Mouse (Mus musculus) kidney, embryonic 14.5 days (tissue): ENCODE data around the gene Pfn3. TPM values are rescaled to one million over a fixed set of nuclear protein-coding genes. Genes with fewer than 3 reads are reported as not detected.
A peak's percentile ranks its signal among the peaks of the same experiment; 100 is the strongest.

Experiments used
- ATAC-seq: fragments of 200-750 bp; cut with Nextera tagmentation; 2 replicates; pipeline ENCODE4 v1.8.0; 2017; ENCODE audit warnings: moderate number of reproducible peaks, mild to moderate bottlenecking, moderate TSS enrichment, moderate library complexity; ENCODE audit not compliant: low FRiP score, low TSS enrichment
- H3K27ac ChIP-seq: fragments of 300-500 bp; sonication (generic); 2 replicates; pipeline ENCODE4 v1.5.1; 2014; ENCODE audit warnings: low read depth, mild to moderate bottlenecking, low read length, moderate library complexity, mixed read lengths
- H3K27me3 ChIP-seq: fragments of 300-500 bp; sonication (generic); 2 replicates; pipeline ENCODE4 v1.6.1; 2014; ENCODE audit warnings: mild to moderate bottlenecking, low read length; ENCODE audit not compliant: control insufficient read depth, insufficient read depth
- H3K36me3 ChIP-seq: fragments of 300-500 bp; sonication (generic); 2 replicates; pipeline ENCODE4 v1.6.1; 2014; ENCODE audit warnings: low read length, mixed read lengths; ENCODE audit not compliant: control insufficient read depth, insufficient read depth
- H3K4me1 ChIP-seq: fragments of 300-500 bp; sonication (generic); 2 replicates; pipeline ENCODE4 v1.6.1; 2014; ENCODE audit warnings: low read length, mixed read lengths; ENCODE audit not compliant: control insufficient read depth, insufficient read depth
- H3K4me2 ChIP-seq: fragments of 300-500 bp; sonication (generic); replicated peaks from 2 replicates; pipeline ENCODE4 v1.6.1; 2014; ENCODE audit warnings: low read depth, mild to moderate bottlenecking, low read length
- H3K4me3 ChIP-seq: fragments of 300-500 bp; sonication (generic); 2 replicates; pipeline ENCODE4 v1.5.1; 2014; ENCODE audit warnings: mild to moderate bottlenecking, low read length
- H3K9ac ChIP-seq: fragments of 300-500 bp; sonication (generic); 2 replicates; pipeline ENCODE4 v1.6.1; 2014; ENCODE audit warnings: low read depth, mild to moderate bottlenecking, low read length, moderate library complexity
- H3K9me3 ChIP-seq: fragments of 300-500 bp; sonication (generic); 2 replicates; pipeline ENCODE4 v1.6.1; 2016; ENCODE audit warnings: low read length; ENCODE audit not compliant: control insufficient read depth
- WGBS: fragments of 180-500 bp; shearing (Covaris S2); extraction: QIAGEN DNeasy Blood & Tissue Kit; methylation state at CpG from one replicate; pipeline ENCODE4 v1.1.7; 2014; 5-methylcytosine and 5-hydroxymethylcytosine counted together
- polyA plus RNA-seq: library from polyadenylated mRNA; unstranded; fragments of >200 nt; fragmentation: Nextera tagmentation; extraction: Ambion mirVana; gene quantifications from 2 replicates; pipeline ENCODE4 v1.2.1, GENCODE M21; 2014

The Pfn3 gene
- polyA plus RNA-seq = not detected in 2 replicates

- H3K4me3 ChIP-seq = peak within 1 kb of the TSS; percentile 36
- H3K27ac ChIP-seq = no peak within 1 kb of the TSS
- peak within 1 kb of the TSS; percentile 42; the same call in 1 of the 2 replicates for H3K9ac ChIP-seq
- no peaks in the 10 kb centered on the region for H3K9me3 ChIP-seq
- H3K4me1 ChIP-seq = 0 out of 2 replicates have a peak, but pooled peaks cover 8% of the 10 kb centered on the region
- no peaks in the 10 kb centered on the region for H3K36me3 ChIP-seq
- peaks cover 17% of the 10 kb centered on the region for H3K27me3 ChIP-seq
- H3K4me2 ChIP-seq = peak within 1 kb of the TSS; percentile 64
- 14% methylated on average over 41 of the region's 41 CpGs for WGBS
- peak; percentile 61 for ATAC-seq
These were observed at the start of gene Pfn3 for GRCm38 (mm10) chr13:55414743-55415380. Pfn3 (minus strand) TSS chr13:55415232.

GRCm38 (mm10) chr13:55464027-55464884 is 49.2 kb upstream of the Pfn3 start, which contains the start of gene Prr7:
Prr7 (plus strand) TSS chr13:55464267.
- Histone ChIP-seq H3K36me3 (peaks cover 23% of the 10 kb centered on the region), H3K9me3 (no peaks in the 10 kb centered on the region), H3K27me3 (no peaks in the 10 kb centered on the region), H3K4me3 (peak within 1 kb of the TSS; percentile 63), H3K4me2 (peak within 1 kb of the TSS; percentile 98), H3K27ac (peak within 1 kb of the TSS; percentile 15; the same call in 1 of the 2 replicates), H3K4me1 (peaks cover 9% of the 10 kb centered on the region; the same call in 1 of the 2 replicates), H3K9ac (peak within 1 kb of the TSS; percentile 70)
- WGBS = under 1% methylated on average over 79 of the region's 84 CpGs
- ATAC-seq = peak; percentile 57

- peak overlapping the region; percentile 63 for H3K4me3 ChIP-seq
- no peak overlapping the region for H3K27ac ChIP-seq
- no peak for ATAC-seq
- no peaks in the 10 kb centered on the region for H3K9me3 ChIP-seq
- H3K4me1 ChIP-seq = peaks cover 9% of the 10 kb centered on the region; the same call in 1 of the 2 replicates
- peak overlapping the region; percentile 70 for H3K9ac ChIP-seq
- 7% methylated on average over 14 of the region's 14 CpGs for WGBS
- no peaks in the 10 kb centered on the region for H3K27me3 ChIP-seq
- H3K36me3 ChIP-seq = peaks cover 30% of the 10 kb centered on the region
- peak overlapping the region; percentile 98 for H3K4me2 ChIP-seq
These were observed 48.5 kb upstream of the Pfn3 start for GRCm38 (mm10) chr13:55463399-55464026.

- Histone ChIP-seq H3K9ac (no peak overlapping the region), H3K27ac (no peak overlapping the region), H3K36me3 (peaks cover 35% of the 10 kb centered on the region), H3K9me3 (no peaks in the 10 kb centered on the region), H3K4me3 (no peak overlapping the region), H3K4me1 (peaks cover 9% of the 10 kb centered on the region; the same call in 1 of the 2 replicates), H3K27me3 (no peaks in the 10 kb centered on the region), H3K4me2 (no peak overlapping the region)
- WGBS = 56% methylated on average over 2 of the region's 2 CpGs
- no peak for ATAC-seq
These were observed 47.9 kb upstream of the Pfn3 start for GRCm38 (mm10) chr13:55462965-55463364.

- H3K27me3 ChIP-seq = no peaks in the 10 kb centered on the region
- ATAC-seq = no peak
These were observed 36.9 kb upstream of the Pfn3 start for GRCm38 (mm10) chr13:55451785-55452549.

GRCm38 (mm10) chr13:55451296-55451695 is 36.3 kb upstream of the Pfn3 start:
- Histone ChIP-seq H3K4me2 (no peak overlapping the region), H3K9me3 (no peaks in the 10 kb centered on the region), H3K4me1 (peaks cover 14% of the 10 kb centered on the region), H3K27me3 (no peaks in the 10 kb centered on the region), H3K36me3 (peaks cover 66% of the 10 kb centered on the region), H3K4me3 (no peak overlapping the region), H3K27ac (no peak overlapping the region), H3K9ac (no peak overlapping the region)
- ATAC-seq = no peak
- 93% methylated on average over 10 of the region's 10 CpGs for WGBS

More at GRCm38 (mm10) chr13:55451785-55452549, 36.9 kb upstream of the Pfn3 start:
- H3K4me1 ChIP-seq = peaks cover 7% of the 10 kb centered on the region; the same call in 1 of the 2 replicates
- no peak overlapping the region for H3K4me3 ChIP-seq
- H3K36me3 ChIP-seq = peaks cover 70% of the 10 kb centered on the region
- WGBS = 96% methylated on average over 16 of the region's 16 CpGs
- H3K27ac ChIP-seq = no peak overlapping the region
- H3K9me3 ChIP-seq = no peaks in the 10 kb centered on the region
- no peak overlapping the region for H3K9ac ChIP-seq
- H3K4me2 ChIP-seq = no peak overlapping the region

GRCm38 (mm10) chr13:55450511-55450980 is 35.5 kb upstream of the Pfn3 start:
- peaks cover 18% of the 10 kb centered on the region for H3K4me1 ChIP-seq
- 89% methylated on average over 11 of the region's 11 CpGs for WGBS
- no peak for ATAC-seq
- H3K4me3 ChIP-seq = no peak overlapping the region
- H3K9ac ChIP-seq = no peak overlapping the region
- H3K36me3 ChIP-seq = peaks cover 59% of the 10 kb centered on the region
- H3K27ac ChIP-seq = no peak overlapping the region
- H3K27me3 ChIP-seq = no peaks in the 10 kb centered on the region
- no peaks in the 10 kb centered on the region for H3K9me3 ChIP-seq
- no peak overlapping the region for H3K4me2 ChIP-seq
